Mouse (Mus musculus): ENCODE measurements around the gene Pbx1. TPM values are rescaled to one million over a fixed set of nuclear protein-coding genes. Genes with fewer than 3 reads are reported as not detected.

Gene Pbx1
- polyA plus RNA-seq, 1 experiment: 46.9 TPM

GRCm38 (mm10) chr1:168334831-168335574 lies 97.1 kb downstream of the Pbx1 start:
- Histone ChIP-seq H3K4me1 (ENCODE audit: control insufficient read depth, insufficient read depth, low read length) (peaks cover 16% of the 10 kb centered on the region; the same call in 1 of the 2 replicates), H3K4me3 (ENCODE audit: insufficient read depth, low read depth, low read length) (no peak overlapping the region), H3K27me3 (replicated peaks; ENCODE audit: control insufficient read depth, insufficient read depth, low read length) (no peaks in the 10 kb centered on the region), H3K27ac (ENCODE audit: insufficient read depth, low read depth, low read length) (0 out of 2 replicates have a peak overlapping the region, but pooled peaks have one; percentile 30), H3K36me3 (ENCODE audit: control insufficient read depth, insufficient read depth, low read length) (no peaks in the 10 kb centered on the region)
- peak; percentile 44 for DNase-seq
- TF ChIP-seq CTCF (conservative IDR thresholded peaks at IDR 0.05; ENCODE audit: insufficient read depth, insufficient read length, low read depth, low read length) (no peak), POLR2A (IDR thresholded peaks at IDR 0.05; ENCODE audit: low read depth, low read length) (no peak)
- WGBS: 63% methylated on average over 8 of the region's 8 CpGs

GRCm38 (mm10) chr1:168332056-168332455 lies 100.0 kb downstream of the Pbx1 start:
- TF ChIP-seq POLR2A (IDR thresholded peaks at IDR 0.05; ENCODE audit: low read depth, low read length): no peak
- TF ChIP-seq CTCF (conservative IDR thresholded peaks at IDR 0.05; ENCODE audit: insufficient read depth, insufficient read length, low read depth, low read length): no peak
- Histone ChIP-seq H3K4me3 (ENCODE audit: insufficient read depth, low read depth, low read length) (no peak overlapping the region), H3K27ac (ENCODE audit: insufficient read depth, low read depth, low read length) (no peak overlapping the region), H3K4me1 (ENCODE audit: control insufficient read depth, insufficient read depth, low read length) (peaks cover 13% of the 10 kb centered on the region; the same call in 1 of the 2 replicates), H3K27me3 (replicated peaks; ENCODE audit: control insufficient read depth, insufficient read depth, low read length) (no peaks in the 10 kb centered on the region), H3K36me3 (ENCODE audit: control insufficient read depth, insufficient read depth, low read length) (no peaks in the 10 kb centered on the region)
- peak; percentile 72 for DNase-seq
- 42% methylated on average over 9 of the region's 9 CpGs for WGBS

GRCm38 (mm10) chr1:168328236-168328605 lies 103.8 kb downstream of the Pbx1 start:
- no peak for DNase-seq
- Histone ChIP-seq H3K4me3 (ENCODE audit: insufficient read depth, low read depth, low read length) (no peak overlapping the region), H3K4me1 (ENCODE audit: control insufficient read depth, insufficient read depth, low read length) (peaks cover 6% of the 10 kb centered on the region; the same call in 1 of the 2 replicates), H3K27ac (ENCODE audit: insufficient read depth, low read depth, low read length) (no peak overlapping the region), H3K36me3 (ENCODE audit: control insufficient read depth, insufficient read depth, low read length) (no peaks in the 10 kb centered on the region), H3K27me3 (replicated peaks; ENCODE audit: control insufficient read depth, insufficient read depth, low read length) (no peaks in the 10 kb centered on the region)
- 72% methylated on average over 3 of the region's 3 CpGs for WGBS
- no peak for TF ChIP-seq CTCF (conservative IDR thresholded peaks at IDR 0.05; ENCODE audit: insufficient read depth, insufficient read length, low read depth, low read length)
- no peak for TF ChIP-seq POLR2A (IDR thresholded peaks at IDR 0.05; ENCODE audit: low read depth, low read length)

GRCm38 (mm10) chr1:168327405-168328235 lies 104.5 kb downstream of the Pbx1 start:
- TF ChIP-seq CTCF (conservative IDR thresholded peaks at IDR 0.05; ENCODE audit: insufficient read depth, insufficient read length, low read depth, low read length) (no peak), POLR2A (IDR thresholded peaks at IDR 0.05; ENCODE audit: low read depth, low read length) (no peak)
- Histone ChIP-seq H3K27me3 (replicated peaks; ENCODE audit: control insufficient read depth, insufficient read depth, low read length) (no peaks in the 10 kb centered on the region), H3K27ac (ENCODE audit: insufficient read depth, low read depth, low read length) (no peak overlapping the region), H3K4me3 (ENCODE audit: insufficient read depth, low read depth, low read length) (no peak overlapping the region), H3K4me1 (ENCODE audit: control insufficient read depth, insufficient read depth, low read length) (peaks cover 3% of the 10 kb centered on the region; the same call in 1 of the 2 replicates), H3K36me3 (ENCODE audit: control insufficient read depth, insufficient read depth, low read length) (no peaks in the 10 kb centered on the region)
- WGBS: 79% methylated on average over 18 of the region's 18 CpGs
- no peak for DNase-seq

GRCm38 (mm10) chr1:168325786-168326185 lies 106.3 kb downstream of the Pbx1 start:
- DNase-seq: no peak
- TF ChIP-seq POLR2A (IDR thresholded peaks at IDR 0.05; ENCODE audit: low read depth, low read length) (no peak), CTCF (conservative IDR thresholded peaks at IDR 0.05; ENCODE audit: insufficient read depth, insufficient read length, low read depth, low read length) (no peak)
- 76% methylated on average over 4 of the region's 4 CpGs for WGBS
- H3K27me3 ChIP-seq (replicated peaks; ENCODE audit: control insufficient read depth, insufficient read depth, low read length): no peaks in the 10 kb centered on the region
- no peaks in the 10 kb centered on the region for H3K4me1 ChIP-seq (ENCODE audit: control insufficient read depth, insufficient read depth, low read length)
- no peak overlapping the region for H3K27ac ChIP-seq (ENCODE audit: insufficient read depth, low read depth, low read length)
- no peak overlapping the region for H3K4me3 ChIP-seq (ENCODE audit: insufficient read depth, low read depth, low read length)
- H3K36me3 ChIP-seq (ENCODE audit: control insufficient read depth, insufficient read depth, low read length): no peaks in the 10 kb centered on the region

- Histone ChIP-seq H3K27ac (ENCODE audit: insufficient read depth, low read depth, low read length) (no peak overlapping the region), H3K36me3 (ENCODE audit: control insufficient read depth, insufficient read depth, low read length) (no peaks in the 10 kb centered on the region), H3K27me3 (replicated peaks; ENCODE audit: control insufficient read depth, insufficient read depth, low read length) (no peaks in the 10 kb centered on the region), H3K4me3 (ENCODE audit: insufficient read depth, low read depth, low read length) (no peak overlapping the region), H3K4me1 (ENCODE audit: control insufficient read depth, insufficient read depth, low read length) (no peaks in the 10 kb centered on the region)
- no peak for TF ChIP-seq POLR2A (IDR thresholded peaks at IDR 0.05; ENCODE audit: low read depth, low read length)
- no peak for TF ChIP-seq CTCF (conservative IDR thresholded peaks at IDR 0.05; ENCODE audit: insufficient read depth, insufficient read length, low read depth, low read length)
- DNase-seq: no peak
- WGBS: 50% methylated on average over 7 of the region's 7 CpGs
These were observed 107.6 kb downstream of the Pbx1 start for GRCm38 (mm10) chr1:168324306-168325085.
